Comparison of ENCODE assay signal across 8 mouse cellular contexts in genomic region chr4:120032320-120032983, GRCm38 (mm10). TPM values are rescaled to one million over a fixed set of nuclear protein-coding genes. Genes with fewer than 3 reads are reported as not detected.
DNase-seq lines count a peak whose midpoint lies in the region; ATAC-seq and TF ChIP-seq lines count a peak whose summit lies in the region.

No protein-coding gene starts in this region.

- no peak for TF ChIP-seq CTCF in G1E (IDR thresholded peaks at IDR 0.05; ENCODE audit: low read depth, low read length)

- H3K4me1 ChIP-seq in G1E (ENCODE audit: insufficient read depth, low read depth, low read length), result no peaks in the 10 kb centered on the region
- peaks cover 13% of the 10 kb centered on the region for H3K4me1 ChIP-seq in hindbrain, embryonic 14.5 days (replicated peaks; ENCODE audit: control insufficient read depth, insufficient read depth, low read length)

- peaks cover 92% of the 10 kb centered on the region for H3K9me3 ChIP-seq in G1E (replicated peaks)
- no peaks in the 10 kb centered on the region for H3K9me3 ChIP-seq in hindbrain, embryonic 14.5 days (ENCODE audit: control insufficient read depth, low read length)

- no peak for ATAC-seq in G1E (ENCODE audit: extremely low read depth, insufficient number of reproducible peaks, low FRiP score, poor library complexity, severe bottlenecking)
- ATAC-seq in hindbrain, embryonic 14.5 days (ENCODE audit: low FRiP score), result peak; percentile 83

- H3K27me3 ChIP-seq in G1E (ENCODE audit: insufficient read depth, low read length), result no peaks in the 10 kb centered on the region
- peaks cover 28% of the 10 kb centered on the region for H3K27me3 ChIP-seq in hindbrain, embryonic 14.5 days (ENCODE audit: control insufficient read depth, insufficient read depth, low read length)

- H3K9ac ChIP-seq in hindbrain, embryonic 14.5 days, result peak overlapping the region; percentile 70

- under 1% methylated on average over 59 of the region's 70 CpGs for WGBS in hindbrain, embryonic 14.5 days

- no peak for DNase-seq in G1E (ENCODE audit: low spot score)
- DNase-seq in cerebellum, adult 8-10 months, result peak; percentile 55
- DNase-seq in frontal cortex, postnatal 25 days (ENCODE audit: low spot score in 2 of 2), result peak; percentile 33
- DNase-seq in hindbrain, embryonic 14.5 days (ENCODE audit: low spot score), result peak; percentile 48
- peak; percentile 71 to 73 for DNase-seq in layer of hippocampus, postnatal 36 days
- peak; percentile 79 for DNase-seq in lung, postnatal 10 days
- DNase-seq in retina, embryonic 14.5 days (ENCODE audit: low spot score), result peak; percentile 61
- DNase-seq in thymus, postnatal 36 days, result peak; percentile 76 to 82

- 0 out of 2 replicates have a peak overlapping the region, but pooled peaks have one; percentile 49 for H3K27ac ChIP-seq in hindbrain, embryonic 14.5 days

- peak overlapping the region; percentile 33; the same call in 1 of the 2 replicates for H3K4me3 ChIP-seq in G1E (ENCODE audit: low read depth, low read length)
- H3K4me3 ChIP-seq in hindbrain, embryonic 14.5 days (replicated peaks; ENCODE audit: low read length), result peak overlapping the region; percentile 47

- peak overlapping the region; percentile 94 for H3K4me2 ChIP-seq in hindbrain, embryonic 14.5 days (replicated peaks)

- H3K36me3 ChIP-seq in G1E (replicated peaks), result no peaks in the 10 kb centered on the region
- no peaks in the 10 kb centered on the region for H3K36me3 ChIP-seq in hindbrain, embryonic 14.5 days (replicated peaks; ENCODE audit: control insufficient read depth, insufficient read depth)

RNA-seq across cellular contexts. Expression of gene AL607142.1, which starts 32.3 kb away (rescaled TPM):
- total RNA-seq in G1E (2014; fragmentation: Nextera tagmentation) (not detected in 2 replicates), G1E (2017) (not detected in 2 replicates)
- polyA plus RNA-seq in G1E (2012), result not detected in 2 replicates
- not detected in 2 replicates for polyA plus RNA-seq in hindbrain, embryonic 14.5 days (2014; fragmentation: Nextera tagmentation; extraction: Ambion mirVana)
- total RNA-seq in layer of hippocampus, postnatal 36 days (2021), result not detected
